Mouse (Mus musculus): ENCODE results near the gene Mafb.

The Mafb gene

GRCm38 (mm10) chr2:160366980-160367338 is at the start of gene Mafb:
Gene Mafb (minus strand): TSS chr2:160367065.
- peak; percentile 82 for DNase-seq (ENCODE audit: low spot score)

- no peak for DNase-seq (ENCODE audit: low spot score)
Observed at GRCm38 (mm10) chr2:160415161-160415560, 48.3 kb upstream of the Mafb start.

GRCm38 (mm10) chr2:160414736-160415135 is 47.9 kb upstream of the Mafb start:
- DNase-seq (ENCODE audit: low spot score), result no peak

- no peak for DNase-seq (ENCODE audit: low spot score)
Observed at GRCm38 (mm10) chr2:160413982-160414381, 47.1 kb upstream of the Mafb start.

- no peak for DNase-seq (ENCODE audit: low spot score)
Observed at GRCm38 (mm10) chr2:160413055-160413454, 46.2 kb upstream of the Mafb start.

- DNase-seq (ENCODE audit: low spot score), result no peak
Observed at GRCm38 (mm10) chr2:160411431-160411830, 44.6 kb upstream of the Mafb start.

- no peak for DNase-seq (ENCODE audit: low spot score)
Observed at GRCm38 (mm10) chr2:160407720-160408119, 40.9 kb upstream of the Mafb start.

- no peak for DNase-seq (ENCODE audit: low spot score)
Observed at GRCm38 (mm10) chr2:160397747-160398146, 30.9 kb upstream of the Mafb start.

- DNase-seq (ENCODE audit: low spot score), result no peak
Observed at GRCm38 (mm10) chr2:160394735-160395134, 27.9 kb upstream of the Mafb start.

- no peak for DNase-seq (ENCODE audit: low spot score)
Observed at GRCm38 (mm10) chr2:160392648-160393047, 25.8 kb upstream of the Mafb start.

- no peak for DNase-seq (ENCODE audit: low spot score)
Observed at GRCm38 (mm10) chr2:160388596-160388995, 21.7 kb upstream of the Mafb start.

- no peak for DNase-seq (ENCODE audit: low spot score)
Observed at GRCm38 (mm10) chr2:160383418-160383817, 16.6 kb upstream of the Mafb start.

- DNase-seq (ENCODE audit: low spot score), result peak; percentile 50
Observed at GRCm38 (mm10) chr2:160378271-160378670, 11.4 kb upstream of the Mafb start.

- no peak for DNase-seq (ENCODE audit: low spot score)
Observed at GRCm38 (mm10) chr2:160376236-160376635, 9.4 kb upstream of the Mafb start.

GRCm38 (mm10) chr2:160369653-160370420 is 3.0 kb upstream of the Mafb start:
- DNase-seq (ENCODE audit: low spot score), result no peak

GRCm38 (mm10) chr2:160368422-160369357 is 1.8 kb upstream of the Mafb start:
- DNase-seq (ENCODE audit: low spot score), result no peak

GRCm38 (mm10) chr2:160367448-160368208 is 763 bp upstream of the Mafb start:
- peak; percentile 90 for DNase-seq (ENCODE audit: low spot score)

- no peak for DNase-seq (ENCODE audit: low spot score)
Observed at GRCm38 (mm10) chr2:160366111-160366979, 520 bp downstream of the Mafb start.

GRCm38 (mm10) chr2:160365107-160365911 is 1.6 kb downstream of the Mafb start:
- peak; percentile 27 for DNase-seq (ENCODE audit: low spot score)

GRCm38 (mm10) chr2:160364666-160365065 is 2.2 kb downstream of the Mafb start:
- DNase-seq (ENCODE audit: low spot score), result no peak
